Mouse (Mus musculus): Measurements from ENCODE around the gene Olfr625-ps1.
"Not testable (repeated sequence)": the region's sequence is repeated elsewhere in the genome, so short reads cannot be mapped to it uniquely, and the experiment has no call there.

Gene Olfr625-ps1

DNA sequence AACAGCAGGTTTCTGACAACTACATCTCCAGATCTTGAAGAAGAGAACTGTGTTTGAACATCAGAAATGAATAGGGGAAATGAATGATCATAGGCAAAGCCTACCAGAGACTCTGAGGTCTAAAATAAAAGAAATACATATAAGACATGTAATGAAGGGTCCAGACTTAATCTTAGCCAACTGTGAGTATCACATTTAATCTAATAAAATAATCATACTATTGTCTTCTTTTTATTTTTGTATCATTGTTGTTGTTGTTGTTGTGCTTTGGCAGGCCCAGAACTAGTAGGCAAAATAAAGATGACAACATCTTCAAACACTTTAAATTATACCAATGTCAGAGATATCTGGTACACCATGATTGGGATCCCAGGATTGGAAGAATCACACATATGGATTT is at the start of gene Olfr625-ps1:
Olfr625-ps1 (plus strand) TSS at position 301 of the 400 bp plus-strand sequence.
- no peak for DNase-seq (ENCODE audit: low read depth, low spot score)

DNA sequence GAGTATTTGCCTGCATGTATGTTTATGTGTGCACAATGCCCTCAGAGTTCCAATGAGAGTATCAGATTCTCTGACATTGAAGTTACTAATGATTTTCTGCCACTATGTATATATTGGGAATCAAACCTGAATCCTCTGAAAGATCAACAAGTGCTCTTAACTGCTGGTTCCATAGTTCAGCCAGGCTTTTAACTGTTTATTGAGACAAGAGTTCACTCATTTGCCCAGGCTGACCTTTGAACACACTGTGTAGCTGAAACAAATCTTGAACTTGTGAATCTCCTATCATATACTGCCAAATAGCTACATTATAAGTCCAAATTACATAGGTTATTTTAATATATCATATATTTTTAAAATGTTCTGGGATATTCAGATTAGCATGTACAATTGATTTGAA is 45.7 kb upstream of the Olfr625-ps1 start:
- DNase-seq (ENCODE audit: low read depth, low spot score), result no peak

DNA sequence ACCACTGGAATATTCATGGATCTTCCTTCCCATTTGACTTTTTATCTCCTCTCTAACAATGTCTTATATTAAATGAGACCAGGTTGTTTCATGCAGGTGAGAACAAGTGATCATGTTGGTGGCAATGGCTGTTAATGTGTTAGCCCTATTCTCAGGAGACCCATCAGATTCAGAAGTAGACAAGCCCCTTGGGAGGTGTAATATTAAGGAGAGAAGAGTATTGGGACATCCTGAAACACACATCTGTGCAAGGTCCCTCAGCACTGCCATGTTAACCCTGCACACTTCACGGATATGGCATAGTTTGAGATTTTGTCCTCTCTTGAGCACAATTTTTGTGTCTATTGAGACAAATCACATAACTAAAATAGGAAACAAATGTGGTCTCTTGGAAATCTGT is 39.9 kb upstream of the Olfr625-ps1 start, which contains the start of gene Olfr622:
Olfr622 (minus strand) TSS at position 101 of the 400 bp plus-strand sequence.
- DNase-seq (ENCODE audit: low read depth, low spot score), result no peak

DNA sequence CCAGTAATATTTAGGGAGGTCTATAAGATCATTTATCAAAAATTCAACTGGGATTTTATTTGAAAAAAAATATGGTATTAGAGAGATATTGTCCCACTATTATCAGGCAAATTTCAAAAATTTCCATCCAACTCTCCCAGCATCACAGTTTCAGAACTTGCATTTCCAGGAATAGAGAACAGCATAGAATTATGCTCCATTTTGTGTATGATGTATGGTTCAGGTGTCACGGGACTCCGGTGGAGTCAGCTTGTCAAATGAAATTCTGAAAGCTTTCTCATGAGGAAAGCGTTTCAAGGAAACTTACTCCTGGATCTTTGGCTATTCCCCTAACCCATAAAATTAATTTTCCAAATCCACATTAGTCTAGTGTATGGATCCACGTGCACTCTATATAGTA is 38.5 kb upstream of the Olfr625-ps1 start:
- no peak for DNase-seq (ENCODE audit: low read depth, low spot score)

DNA sequence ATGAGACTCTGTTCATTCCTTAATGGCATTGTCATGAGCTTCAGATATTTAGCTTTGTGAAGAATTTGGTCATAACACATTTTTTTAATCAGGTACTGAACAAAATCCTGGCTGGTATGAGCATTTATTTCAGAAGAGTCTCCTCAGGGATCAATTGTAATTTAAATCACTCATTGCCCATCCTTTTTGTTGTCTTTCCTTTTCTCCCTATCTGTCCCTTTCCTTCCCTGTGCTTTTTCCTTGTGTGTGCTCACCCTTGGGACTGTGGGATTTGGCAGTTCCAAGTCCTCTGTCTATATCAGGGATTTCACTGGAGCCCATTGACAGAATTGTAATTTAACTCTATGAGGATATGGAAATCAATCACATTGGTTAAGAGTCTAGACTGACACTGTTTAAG is 18.9 kb upstream of the Olfr625-ps1 start, which contains the start of gene Olfr623:
Olfr623 (minus strand) TSS at position 101 of the 400 bp plus-strand sequence.
- DNase-seq (ENCODE audit: low read depth, low spot score), result no peak

DNA sequence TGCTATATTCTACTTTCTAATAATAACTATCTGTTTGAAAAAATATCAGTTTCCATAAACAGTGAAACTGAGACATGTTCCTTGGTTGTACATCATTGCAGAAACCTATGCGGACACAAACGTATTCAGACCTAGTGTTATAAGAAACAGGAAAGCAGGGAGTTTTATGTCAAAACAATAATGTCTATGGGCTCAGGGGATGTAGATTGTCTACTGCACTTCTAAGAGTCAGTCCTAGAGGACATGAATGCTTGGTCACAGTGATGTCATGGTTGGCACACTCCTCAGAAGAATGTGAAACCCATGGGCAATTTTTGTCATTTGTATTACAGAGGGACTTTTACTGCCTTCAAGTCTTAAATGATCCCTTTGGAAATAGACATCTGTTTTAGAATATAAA is 11.4 kb upstream of the Olfr625-ps1 start, which contains the start of gene Olfr624:
Olfr624 (minus strand) TSS at position 101 of the 400 bp plus-strand sequence.
- no peak for DNase-seq (ENCODE audit: low read depth, low spot score)

DNA sequence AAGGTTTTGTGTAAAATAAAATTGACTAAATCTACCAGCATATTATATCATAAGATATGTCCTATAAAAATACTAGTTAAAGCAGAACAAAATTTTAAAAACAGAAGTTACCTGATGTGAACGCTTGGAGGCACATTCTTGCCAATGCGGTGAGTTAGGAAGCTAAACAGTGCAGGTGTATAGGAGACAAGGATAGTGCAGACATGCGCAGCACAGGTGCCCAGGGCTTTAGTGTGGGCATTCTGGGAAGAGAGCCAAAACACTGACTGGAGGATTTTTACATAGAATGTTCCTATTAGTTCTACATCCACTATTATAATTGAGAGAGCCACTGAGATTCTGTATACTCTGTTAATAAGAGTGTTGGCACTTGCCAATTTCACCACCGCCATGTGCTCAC is 16.9 kb downstream of the Olfr625-ps1 start:
- DNase-seq (ENCODE audit: low read depth, low spot score), result no peak

DNA sequence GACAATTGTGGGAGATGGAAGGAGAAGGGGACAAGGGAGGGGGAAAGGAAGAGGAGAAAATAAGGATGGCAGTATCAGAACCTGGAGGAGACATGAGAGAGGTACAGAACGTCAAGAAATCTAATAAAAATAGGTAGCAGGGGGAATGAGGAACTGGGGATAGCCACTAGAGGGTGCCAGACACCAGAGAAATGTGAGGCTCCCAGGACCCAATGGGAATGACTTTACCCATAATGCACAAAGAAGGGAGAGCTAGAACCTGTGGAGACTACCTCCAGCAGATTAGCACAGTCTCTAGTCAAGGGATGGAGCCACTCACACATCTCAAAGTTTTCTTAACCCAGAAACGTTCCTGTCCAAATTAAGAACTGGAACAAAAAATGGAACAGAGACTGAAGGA is 29.5 kb downstream of the Olfr625-ps1 start:
- no peak for DNase-seq (ENCODE audit: low read depth, low spot score)

DNA sequence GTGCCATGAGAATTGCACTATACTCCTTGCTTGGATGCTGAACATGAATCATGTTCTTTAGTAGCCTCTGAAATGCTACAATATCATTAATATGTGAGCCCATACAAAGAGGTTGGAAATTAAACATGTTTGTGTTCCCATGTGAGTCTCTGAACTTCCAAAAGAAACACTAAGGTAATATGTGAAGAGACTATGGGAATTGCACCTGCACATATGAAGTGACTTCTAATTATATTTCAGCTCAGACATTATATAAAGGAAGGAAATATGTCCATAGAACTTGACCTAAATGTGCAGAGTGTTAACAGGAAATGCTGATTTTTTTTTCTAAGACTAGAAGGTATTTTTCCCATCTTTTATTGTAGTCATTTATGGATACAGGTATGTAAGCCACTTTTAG is 31.9 kb downstream of the Olfr625-ps1 start, which contains the start of gene Olfr243:
Olfr243 (plus strand) TSS at position 301 of the 400 bp plus-strand sequence.
- DNase-seq (ENCODE audit: low read depth, low spot score), result no peak

DNA sequence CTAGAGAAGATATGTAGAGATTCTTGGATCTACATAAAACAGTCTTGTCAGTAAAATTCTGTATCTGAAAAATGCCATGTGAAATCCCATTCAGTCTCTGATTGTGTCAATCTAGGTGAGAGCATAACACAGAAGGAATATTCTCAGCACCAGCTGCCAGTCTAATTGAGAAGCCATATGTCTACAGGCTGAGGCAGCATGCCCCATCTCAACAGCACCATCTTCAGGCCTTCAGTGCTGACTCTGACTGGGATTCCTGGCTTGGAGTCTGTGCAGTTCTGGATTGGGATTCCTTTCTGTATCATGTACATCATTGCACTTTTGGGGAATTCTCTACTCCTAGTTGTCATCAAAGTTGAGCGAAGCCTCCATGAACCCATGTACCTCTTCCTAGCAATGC is 33.9 kb downstream of the Olfr625-ps1 start:
- DNase-seq (ENCODE audit: low read depth, low spot score), result not testable (repeated sequence)

DNA sequence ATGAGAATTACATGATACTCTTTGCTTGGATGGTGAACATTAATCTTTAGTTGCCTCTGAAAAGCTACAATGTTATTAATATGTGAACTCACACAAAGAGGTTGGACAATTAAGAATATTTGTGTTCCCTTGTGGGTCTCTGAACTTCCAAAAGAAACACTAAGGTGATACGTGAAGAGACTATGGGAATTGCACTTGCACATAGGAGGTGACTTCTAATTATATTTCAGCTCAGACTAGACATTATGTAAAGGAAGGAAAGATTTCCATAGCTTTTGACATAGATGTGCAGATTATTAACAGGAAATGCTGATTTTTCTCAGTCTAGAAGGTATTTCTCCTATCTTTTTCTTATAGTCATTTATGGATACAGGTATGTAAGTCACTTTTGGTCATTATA is 47.6 kb downstream of the Olfr625-ps1 start, which contains the start of gene Olfr628:
Olfr628 (plus strand) TSS at position 301 of the 400 bp plus-strand sequence.
- no peak for DNase-seq (ENCODE audit: low read depth, low spot score)
